Mouse (Mus musculus): ENCODE data around the gene Tes3-ps. TPM values are rescaled to one million over a fixed set of nuclear protein-coding genes. Genes with fewer than 3 reads are reported as not detected.

The Tes3-ps gene
- polyA plus RNA-seq (2014; fragmentation: Illumina TruSeq; extraction: RNeasy Lipid Tissue Mini Kit (QIAGEN cat#74804); ENCODE audit: low replicate concordance), result 0.67 TPM

DNA sequence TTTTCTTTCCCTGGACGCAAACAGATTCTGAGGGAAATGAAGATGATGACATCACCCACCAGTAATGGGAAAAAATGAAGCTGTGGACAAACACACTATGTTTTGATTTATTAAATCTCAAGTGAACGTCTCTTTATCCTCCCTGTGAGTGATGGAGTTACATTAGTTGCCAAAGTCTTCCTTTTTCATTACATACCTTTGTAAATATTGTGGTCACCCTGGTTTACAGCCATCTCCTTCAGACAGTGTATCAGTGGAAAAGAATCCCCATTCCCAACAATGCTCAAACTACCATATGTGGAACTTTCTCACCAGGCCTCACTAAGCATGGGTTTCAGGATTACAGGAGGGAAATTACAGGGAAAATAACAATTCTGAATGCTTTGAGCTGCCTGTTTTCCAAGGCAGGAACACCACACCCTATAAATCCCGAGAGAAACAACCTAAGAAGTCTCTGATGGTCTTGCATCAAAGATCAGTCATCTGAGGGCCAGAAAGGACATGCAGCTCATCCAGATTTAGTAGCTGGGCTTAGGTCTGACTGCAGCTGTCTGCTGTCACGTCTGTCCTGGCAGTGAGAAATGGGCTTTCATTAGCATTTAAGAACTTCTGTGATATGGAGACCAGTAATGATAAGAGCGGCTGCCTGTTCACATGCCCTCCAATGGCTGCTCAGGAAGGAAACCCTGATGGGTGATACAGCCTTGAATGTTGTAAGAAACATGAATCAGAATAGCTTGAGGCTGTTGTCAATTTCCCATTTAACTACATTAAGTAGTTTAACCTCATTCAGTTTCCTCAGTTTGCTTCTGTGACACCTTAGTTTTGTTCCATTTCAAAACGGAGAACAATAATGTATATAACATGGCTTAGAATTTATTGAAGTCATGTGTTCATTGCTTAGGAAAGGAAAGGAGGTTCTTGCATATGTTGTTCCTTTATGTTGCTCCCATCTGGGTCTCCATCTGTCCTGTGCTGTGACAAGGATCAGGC is at the start of gene Tes3-ps:
Tes3-ps (plus strand) TSS at position 943 of the 993 bp plus-strand sequence.

DNA sequence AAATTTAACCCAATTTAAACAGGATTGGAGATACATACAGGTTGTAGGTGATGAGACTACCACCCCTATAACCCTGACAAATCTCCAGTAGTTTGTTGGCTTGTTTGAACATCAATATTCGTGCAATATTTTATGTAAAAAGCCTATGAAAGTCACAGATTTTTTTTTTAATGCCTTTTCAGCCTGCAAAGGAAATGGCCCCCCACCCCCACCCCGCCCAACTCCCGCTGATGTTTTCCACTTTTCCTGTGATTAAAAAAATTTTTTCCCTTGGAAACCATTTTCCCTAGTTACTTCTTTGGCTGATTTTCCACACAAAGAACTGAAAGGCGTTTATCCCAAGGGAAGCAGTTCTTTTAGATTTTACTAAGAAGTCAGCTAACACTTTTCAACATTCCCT is 11.4 kb downstream of the Tes3-ps start, which contains the start of gene Ecm2:
Ecm2 (plus strand) TSS at position 301 of the 400 bp plus-strand sequence.

DNA sequence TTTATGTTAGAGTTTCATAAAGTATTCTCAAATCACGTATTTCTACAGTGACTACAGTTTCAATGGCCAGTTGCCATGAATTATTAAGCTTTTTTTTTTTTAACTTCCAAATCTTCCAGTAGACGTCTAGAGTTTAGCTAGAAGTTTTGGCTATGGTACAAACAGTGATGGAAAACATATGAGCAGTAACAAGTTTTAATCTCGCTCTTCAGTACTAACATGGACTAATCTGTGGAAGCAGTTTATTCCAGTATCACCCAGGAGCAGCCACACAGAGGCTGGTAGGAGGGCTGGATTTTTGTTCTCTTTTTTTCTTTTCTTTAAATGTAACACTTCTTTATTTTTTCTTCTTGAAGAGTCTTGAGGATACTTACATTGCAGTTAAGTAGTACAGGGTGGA is 51.2 kb downstream of the Tes3-ps start, which contains the start of gene Aspn:
Aspn (plus strand) TSS at position 165 of the 400 bp plus-strand sequence.

Other genes starting within 250 kb of the Tes3-ps start
- gene Susd3, start 244.6 kb upstream of the Tes3-ps start, polyA plus RNA-seq (2014; fragmentation: Illumina TruSeq; extraction: RNeasy Lipid Tissue Mini Kit (QIAGEN cat#74804); ENCODE audit: low replicate concordance), result not detected
- gene Fgd3, start 173.0 kb upstream of the Tes3-ps start, polyA plus RNA-seq (2014; fragmentation: Illumina TruSeq; extraction: RNeasy Lipid Tissue Mini Kit (QIAGEN cat#74804); ENCODE audit: low replicate concordance), result 0.45 TPM
- 12.1 TPM for gene Bicd2, start 151.7 kb upstream of the Tes3-ps start, polyA plus RNA-seq (2014; fragmentation: Illumina TruSeq; extraction: RNeasy Lipid Tissue Mini Kit (QIAGEN cat#74804); ENCODE audit: low replicate concordance)
- gene Ippk, start 72.1 kb upstream of the Tes3-ps start, polyA plus RNA-seq (2014; fragmentation: Illumina TruSeq; extraction: RNeasy Lipid Tissue Mini Kit (QIAGEN cat#74804); ENCODE audit: low replicate concordance), result 7.2 TPM
- 8.3 TPM for gene Ecm2, start 11.5 kb downstream of the Tes3-ps start, polyA plus RNA-seq (2014; fragmentation: Illumina TruSeq; extraction: RNeasy Lipid Tissue Mini Kit (QIAGEN cat#74804); ENCODE audit: low replicate concordance)
- gene Aspn, start 51.1 kb downstream of the Tes3-ps start, polyA plus RNA-seq (2014; fragmentation: Illumina TruSeq; extraction: RNeasy Lipid Tissue Mini Kit (QIAGEN cat#74804); ENCODE audit: low replicate concordance), result 57.0 TPM
- gene Omd, start 89.1 kb downstream of the Tes3-ps start, polyA plus RNA-seq (2014; fragmentation: Illumina TruSeq; extraction: RNeasy Lipid Tissue Mini Kit (QIAGEN cat#74804); ENCODE audit: low replicate concordance), result 0.37 TPM
- gene Ogn, start 114.7 kb downstream of the Tes3-ps start, polyA plus RNA-seq (2014; fragmentation: Illumina TruSeq; extraction: RNeasy Lipid Tissue Mini Kit (QIAGEN cat#74804); ENCODE audit: low replicate concordance), result 114 TPM
- 20.4 TPM for gene Cenpp, start 159.5 kb downstream of the Tes3-ps start, polyA plus RNA-seq (2014; fragmentation: Illumina TruSeq; extraction: RNeasy Lipid Tissue Mini Kit (QIAGEN cat#74804); ENCODE audit: low replicate concordance)
- gene Nol8, start 159.8 kb downstream of the Tes3-ps start, polyA plus RNA-seq (2014; fragmentation: Illumina TruSeq; extraction: RNeasy Lipid Tissue Mini Kit (QIAGEN cat#74804); ENCODE audit: low replicate concordance), result 25.5 TPM
- gene Iars, start 188.8 kb downstream of the Tes3-ps start, polyA plus RNA-seq (2014; fragmentation: Illumina TruSeq; extraction: RNeasy Lipid Tissue Mini Kit (QIAGEN cat#74804); ENCODE audit: low replicate concordance), result 35.0 TPM

Data from small intestine, adult 10 weeks (tissue).